Mouse (Mus musculus): ENCODE data around the gene Erbin. TPM values are rescaled to one million over a fixed set of nuclear protein-coding genes. Genes with fewer than 3 reads are reported as not detected.

Erbin gene
- polyA plus RNA-seq, 1 experiment, result 8.4 TPM

DNA sequence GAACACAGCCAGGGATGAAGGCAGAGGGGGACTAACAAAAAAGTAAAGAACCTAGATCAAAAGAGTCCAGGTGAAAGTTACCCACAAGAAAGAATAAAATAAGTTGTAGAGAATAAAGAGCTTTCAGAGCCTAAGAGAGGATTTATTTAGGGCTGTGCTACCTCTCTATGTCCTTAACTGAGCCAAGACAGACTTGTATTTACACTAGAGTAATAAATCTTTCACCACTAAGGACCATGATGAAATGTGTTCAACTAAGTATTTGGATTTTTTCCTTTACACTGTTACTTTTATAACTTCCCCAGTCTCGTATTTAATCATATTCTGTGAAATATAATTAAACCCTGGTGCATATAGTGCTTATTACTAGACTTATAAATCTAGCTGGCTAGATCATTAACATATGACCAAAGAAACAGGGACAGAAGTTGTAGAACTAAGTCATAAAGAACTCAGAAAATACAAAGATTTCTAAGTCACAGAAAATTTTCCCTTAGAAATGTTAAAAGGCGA is 90.6 kb downstream of the Erbin start:
- Histone ChIP-seq H3K36me3 (ENCODE audit: control insufficient read depth, insufficient read depth) (peaks cover 39% of the 10 kb centered on the region), H3K79me2 (ENCODE audit: control insufficient read depth, insufficient read depth) (peaks cover 4% of the 10 kb centered on the region), H3K4me2 (ENCODE audit: low read depth) (no peak overlapping the region), H3ac (ENCODE audit: control insufficient read depth, insufficient read length) (no peak overlapping the region), H3K4me3 (no peak overlapping the region), H3K27me3 (ENCODE audit: control insufficient read depth, insufficient read depth, insufficient read length) (no peaks in the 10 kb centered on the region)
- no peak for TF ChIP-seq MYOD1 (IDR thresholded peaks at IDR 0.05; ENCODE audit: control insufficient read depth in 1 of 3, insufficient read length in 2 of 3, low read depth in 2 of 3)
- no peak for TF ChIP-seq USF1 (IDR thresholded peaks at IDR 0.05; ENCODE audit: low read depth)
- TF ChIP-seq SRF (IDR thresholded peaks at IDR 0.05; ENCODE audit: control insufficient read depth, insufficient read length, low read depth), result no peak
- no peak for TF ChIP-seq E2F4 (IDR thresholded peaks at IDR 0.05; ENCODE audit: insufficient read depth)
- no peak for TF ChIP-seq POLR2AphosphoS2 (IDR thresholded peaks at IDR 0.05; ENCODE audit: insufficient read length, low read depth)
- no peak for TF ChIP-seq TCF3 (IDR thresholded peaks at IDR 0.05; ENCODE audit: insufficient read length, low read depth)
- TF ChIP-seq TCF12 (IDR thresholded peaks at IDR 0.05; ENCODE audit: insufficient read depth, poor library complexity, severe bottlenecking), result no peak
- TF ChIP-seq REST (IDR thresholded peaks at IDR 0.05; ENCODE audit: insufficient read depth, insufficient read length), result no peak
- no peak for TF ChIP-seq CEBPB (IDR thresholded peaks at IDR 0.05; ENCODE audit: insufficient read depth, poor library complexity, severe bottlenecking)
- TF ChIP-seq MAX (IDR thresholded peaks at IDR 0.05; ENCODE audit: low read depth), result no peak
- no peak for TF ChIP-seq MYOG (IDR thresholded peaks at IDR 0.05; ENCODE audit: control insufficient read depth in 1 of 3, insufficient read depth in 1 of 3, insufficient read length in 2 of 3, low read depth in 2 of 3)

DNA sequence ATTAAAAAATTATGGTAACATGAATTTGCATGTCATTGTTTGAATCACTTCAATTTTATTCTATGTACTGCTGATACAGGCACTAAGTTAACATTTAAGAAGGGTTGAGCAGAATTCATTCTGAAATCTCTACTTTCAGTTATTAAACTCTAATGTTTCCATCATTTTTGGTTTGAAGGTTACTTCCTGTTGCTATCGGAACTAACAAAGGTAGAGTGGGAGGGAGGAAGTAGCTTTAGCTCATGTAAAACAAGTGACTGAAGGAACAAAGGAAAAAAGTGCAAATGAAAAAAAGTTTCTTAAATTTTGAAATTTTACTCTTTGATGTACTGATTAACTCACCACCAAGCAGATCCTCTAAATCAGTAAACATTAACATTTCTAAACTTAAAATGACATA is 98.0 kb downstream of the Erbin start:
- H3K4me3 ChIP-seq, result no peak overlapping the region
- H3K4me2 ChIP-seq (ENCODE audit: low read depth), result no peak overlapping the region
- H3K27me3 ChIP-seq (ENCODE audit: control insufficient read depth, insufficient read depth, insufficient read length), result no peaks in the 10 kb centered on the region
- no peaks in the 10 kb centered on the region for H3K79me2 ChIP-seq (ENCODE audit: control insufficient read depth, insufficient read depth)
- TF ChIP-seq SRF (IDR thresholded peaks at IDR 0.05; ENCODE audit: control insufficient read depth, insufficient read length, low read depth) (no peak), E2F4 (IDR thresholded peaks at IDR 0.05; ENCODE audit: insufficient read depth) (no peak), USF1 (IDR thresholded peaks at IDR 0.05; ENCODE audit: low read depth) (no peak), TCF3 (IDR thresholded peaks at IDR 0.05; ENCODE audit: insufficient read length, low read depth) (no peak), MYOD1 (IDR thresholded peaks at IDR 0.05; ENCODE audit: control insufficient read depth in 1 of 3, insufficient read length in 2 of 3, low read depth in 2 of 3) (no peak), POLR2A (IDR thresholded peaks at IDR 0.05; ENCODE audit: insufficient read length, low read depth) (no peak), MYOG (IDR thresholded peaks at IDR 0.05; ENCODE audit: control insufficient read depth in 1 of 3, insufficient read depth in 1 of 3, insufficient read length in 2 of 3, low read depth in 2 of 3) (no peak), MAX (IDR thresholded peaks at IDR 0.05; ENCODE audit: low read depth) (no peak), CEBPB (IDR thresholded peaks at IDR 0.05; ENCODE audit: insufficient read depth, poor library complexity, severe bottlenecking) (no peak), REST (IDR thresholded peaks at IDR 0.05; ENCODE audit: insufficient read depth, insufficient read length) (no peak), TCF12 (IDR thresholded peaks at IDR 0.05; ENCODE audit: insufficient read depth, poor library complexity, severe bottlenecking) (no peak)
- no peak overlapping the region for H3ac ChIP-seq (ENCODE audit: control insufficient read depth, insufficient read length)
- H3K36me3 ChIP-seq (ENCODE audit: control insufficient read depth, insufficient read depth), result peaks cover 40% of the 10 kb centered on the region

DNA sequence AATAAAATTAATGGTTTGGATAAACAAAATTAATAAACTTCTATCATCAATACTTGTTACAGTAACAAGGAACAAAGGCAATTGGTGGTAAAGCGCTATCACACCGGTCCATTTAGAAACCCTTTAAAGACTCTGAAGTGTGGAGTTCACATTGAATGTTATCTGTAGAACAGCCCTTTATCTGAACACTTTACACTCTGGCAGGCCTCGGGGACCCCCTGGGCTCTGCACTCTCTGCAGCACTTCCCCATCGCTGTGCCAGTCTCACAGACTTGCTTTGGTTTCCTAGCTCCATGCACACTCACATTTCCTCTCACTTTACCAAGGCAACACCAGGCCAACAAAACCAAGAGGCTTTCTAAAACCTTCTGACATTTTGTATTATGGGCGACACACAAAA is 100.9 kb downstream of the Erbin start:
- TF ChIP-seq POLR2A (IDR thresholded peaks at IDR 0.05; ENCODE audit: insufficient read length, low read depth), result no peak
- no peak for TF ChIP-seq POLR2AphosphoS2 (IDR thresholded peaks at IDR 0.05; ENCODE audit: insufficient read length, low read depth)
- no peak for TF ChIP-seq MAX (IDR thresholded peaks at IDR 0.05; ENCODE audit: low read depth)
- TF ChIP-seq REST (IDR thresholded peaks at IDR 0.05; ENCODE audit: insufficient read depth, insufficient read length), result no peak
- TF ChIP-seq MYOG (IDR thresholded peaks at IDR 0.05; ENCODE audit: control insufficient read depth in 1 of 3, insufficient read depth in 1 of 3, insufficient read length in 2 of 3, low read depth in 2 of 3), result no peak
- no peak for TF ChIP-seq SRF (IDR thresholded peaks at IDR 0.05; ENCODE audit: control insufficient read depth, insufficient read length, low read depth)
- TF ChIP-seq MYOD1 (IDR thresholded peaks at IDR 0.05; ENCODE audit: control insufficient read depth in 1 of 3, insufficient read length in 2 of 3, low read depth in 2 of 3), result no peak
- TF ChIP-seq TCF12 (IDR thresholded peaks at IDR 0.05; ENCODE audit: insufficient read depth, poor library complexity, severe bottlenecking), result no peak
- no peak for TF ChIP-seq CEBPB (IDR thresholded peaks at IDR 0.05; ENCODE audit: insufficient read depth, poor library complexity, severe bottlenecking)
- TF ChIP-seq E2F4 (IDR thresholded peaks at IDR 0.05; ENCODE audit: insufficient read depth), result no peak
- TF ChIP-seq USF1 (IDR thresholded peaks at IDR 0.05; ENCODE audit: low read depth), result no peak
- no peak for TF ChIP-seq TCF3 (IDR thresholded peaks at IDR 0.05; ENCODE audit: insufficient read length, low read depth)
- Histone ChIP-seq H3K36me3 (ENCODE audit: control insufficient read depth, insufficient read depth) (peaks cover 34% of the 10 kb centered on the region), H3K27me3 (ENCODE audit: control insufficient read depth, insufficient read depth, insufficient read length) (no peaks in the 10 kb centered on the region), H3K4me2 (ENCODE audit: low read depth) (no peak overlapping the region), H3K79me2 (ENCODE audit: control insufficient read depth, insufficient read depth) (no peaks in the 10 kb centered on the region), H3K4me3 (no peak overlapping the region), H3ac (ENCODE audit: control insufficient read depth, insufficient read length) (no peak overlapping the region)

DNA sequence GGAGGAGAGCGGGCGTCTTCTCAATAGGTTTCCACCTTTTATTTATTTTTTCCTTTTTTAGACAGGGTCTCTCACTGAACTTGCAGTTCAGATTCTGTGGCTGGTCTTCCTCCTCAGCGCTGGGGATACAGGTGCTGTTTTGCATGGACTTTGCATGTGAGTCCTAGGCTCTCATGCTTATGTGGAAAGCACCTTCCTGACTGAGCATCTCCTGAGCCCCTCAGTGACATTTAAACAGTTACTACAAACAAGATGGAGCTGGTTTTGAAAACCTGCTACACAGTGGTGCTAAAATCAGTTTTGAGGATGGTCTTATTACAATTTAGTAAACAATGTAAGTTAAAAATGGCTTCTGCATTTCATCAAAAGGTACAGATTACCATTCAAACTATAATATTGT is 102.4 kb downstream of the Erbin start:
- Histone ChIP-seq H3K4me2 (ENCODE audit: low read depth) (no peak overlapping the region), H3K27me3 (ENCODE audit: control insufficient read depth, insufficient read depth, insufficient read length) (no peaks in the 10 kb centered on the region), H3K4me3 (no peak overlapping the region), H3ac (ENCODE audit: control insufficient read depth, insufficient read length) (no peak overlapping the region), H3K36me3 (ENCODE audit: control insufficient read depth, insufficient read depth) (peaks cover 31% of the 10 kb centered on the region), H3K79me2 (ENCODE audit: control insufficient read depth, insufficient read depth) (no peaks in the 10 kb centered on the region)
- TF ChIP-seq POLR2AphosphoS2 (IDR thresholded peaks at IDR 0.05; ENCODE audit: insufficient read length, low read depth), result no peak
- no peak for TF ChIP-seq E2F4 (IDR thresholded peaks at IDR 0.05; ENCODE audit: insufficient read depth)
- no peak for TF ChIP-seq POLR2A (IDR thresholded peaks at IDR 0.05; ENCODE audit: insufficient read length, low read depth)
- TF ChIP-seq MYOD1 (IDR thresholded peaks at IDR 0.05; ENCODE audit: control insufficient read depth in 1 of 3, insufficient read length in 2 of 3, low read depth in 2 of 3), result no peak
- TF ChIP-seq MYOG (IDR thresholded peaks at IDR 0.05; ENCODE audit: control insufficient read depth in 1 of 3, insufficient read depth in 1 of 3, insufficient read length in 2 of 3, low read depth in 2 of 3), result no peak
- no peak for TF ChIP-seq TCF12 (IDR thresholded peaks at IDR 0.05; ENCODE audit: insufficient read depth, poor library complexity, severe bottlenecking)
- TF ChIP-seq REST (IDR thresholded peaks at IDR 0.05; ENCODE audit: insufficient read depth, insufficient read length), result no peak
